Mouse (Mus musculus) intestine, embryonic 15.5 days (tissue): ENCODE measurements around the gene Alox12b. TPM values are rescaled to one million over a fixed set of nuclear protein-coding genes. Genes with fewer than 3 reads are reported as not detected.

Experiments used
- ATAC-seq: fragments of 200-750 bp; cut with Nextera tagmentation; 2 replicates; pipeline ENCODE4 v1.8.0; 2017; ENCODE audit warnings: moderate TSS enrichment, moderate library complexity
- H3K27ac ChIP-seq: fragments of 300-500 bp; sonication (generic); 2 replicates; pipeline ENCODE4 v1.5.1; 2015; ENCODE audit warnings: mild to moderate bottlenecking, inconsistent platforms
- H3K27me3 ChIP-seq: fragments of 300-500 bp; sonication (generic); replicated peaks from 2 replicates; pipeline ENCODE4 v1.6.1; 2015; ENCODE audit warnings: inconsistent platforms
- H3K36me3 ChIP-seq: fragments of 300-500 bp; sonication (generic); 2 replicates; pipeline ENCODE4 v1.6.1; 2015; ENCODE audit warnings: inconsistent platforms
- H3K4me1 ChIP-seq: fragments of 300-500 bp; sonication (generic); replicated peaks from 2 replicates; pipeline ENCODE4 v1.6.1; 2015; ENCODE audit warnings: inconsistent platforms
- H3K4me2 ChIP-seq: fragments of 300-500 bp; sonication (generic); replicated peaks from 2 replicates; pipeline ENCODE4 v1.6.1; 2015; ENCODE audit warnings: mild to moderate bottlenecking, inconsistent platforms
- H3K4me3 ChIP-seq: fragments of 300-500 bp; sonication (generic); replicated peaks from 2 replicates; pipeline ENCODE4 v1.5.1; 2015; ENCODE audit warnings: inconsistent platforms
- H3K9ac ChIP-seq: fragments of 300-500 bp; sonication (generic); 2 replicates; pipeline ENCODE4 v1.6.1; 2015; ENCODE audit warnings: inconsistent platforms
- H3K9me3 ChIP-seq: fragments of 300-500 bp; sonication (generic); 2 replicates; pipeline ENCODE4 v1.6.1; 2016; ENCODE audit warnings: inconsistent platforms
- WGBS: fragments of 180-500 bp; shearing (Covaris S2); methylation state at CpG from one replicate; pipeline ENCODE4 v1.1.7; 2015; 5-methylcytosine and 5-hydroxymethylcytosine counted together
- polyA plus RNA-seq: library from polyadenylated mRNA; unstranded; fragments of >200 nt; fragmentation: Nextera tagmentation; extraction: Ambion mirVana; gene quantifications from 2 replicates; pipeline ENCODE4 v1.2.1, GENCODE M21; 2015

The Alox12b gene
- polyA plus RNA-seq, 1 experiment from 2014 or later, result 0.35 TPM

GRCm38 (mm10) chr11:69118765-69119164, 38.0 kb upstream of the Alox12b start:
- H3K4me3 ChIP-seq, result peak overlapping the region; percentile 76
- H3K4me2 ChIP-seq, result peak overlapping the region; percentile 92
- H3K9me3 ChIP-seq, result no peaks in the 10 kb centered on the region
- H3K27ac ChIP-seq, result peak overlapping the region; percentile 72; the same call in 1 of the 2 replicates
- WGBS, result 0% methylated on average over 15 of the region's 15 CpGs
- no peaks in the 10 kb centered on the region for H3K36me3 ChIP-seq
- no peaks in the 10 kb centered on the region for H3K27me3 ChIP-seq
- peak overlapping the region; percentile 22; the same call in 1 of the 2 replicates for H3K9ac ChIP-seq
- ATAC-seq, result peak; percentile 29
- peaks cover 37% of the 10 kb centered on the region for H3K4me1 ChIP-seq

GRCm38 (mm10) chr11:69119446-69120155, 37.2 kb upstream of the Alox12b start:
- H3K9me3 ChIP-seq, result no peaks in the 10 kb centered on the region
- peak overlapping the region; percentile 26; the same call in 1 of the 2 replicates for H3K9ac ChIP-seq
- H3K27me3 ChIP-seq, result no peaks in the 10 kb centered on the region
- 49% methylated on average over 14 of the region's 14 CpGs for WGBS
- peaks cover 37% of the 10 kb centered on the region for H3K4me1 ChIP-seq
- H3K27ac ChIP-seq, result no peak overlapping the region
- H3K4me3 ChIP-seq, result peak overlapping the region; percentile 79
- H3K36me3 ChIP-seq, result no peaks in the 10 kb centered on the region
- no peak for ATAC-seq
- H3K4me2 ChIP-seq, result peak overlapping the region; percentile 92

DNA sequence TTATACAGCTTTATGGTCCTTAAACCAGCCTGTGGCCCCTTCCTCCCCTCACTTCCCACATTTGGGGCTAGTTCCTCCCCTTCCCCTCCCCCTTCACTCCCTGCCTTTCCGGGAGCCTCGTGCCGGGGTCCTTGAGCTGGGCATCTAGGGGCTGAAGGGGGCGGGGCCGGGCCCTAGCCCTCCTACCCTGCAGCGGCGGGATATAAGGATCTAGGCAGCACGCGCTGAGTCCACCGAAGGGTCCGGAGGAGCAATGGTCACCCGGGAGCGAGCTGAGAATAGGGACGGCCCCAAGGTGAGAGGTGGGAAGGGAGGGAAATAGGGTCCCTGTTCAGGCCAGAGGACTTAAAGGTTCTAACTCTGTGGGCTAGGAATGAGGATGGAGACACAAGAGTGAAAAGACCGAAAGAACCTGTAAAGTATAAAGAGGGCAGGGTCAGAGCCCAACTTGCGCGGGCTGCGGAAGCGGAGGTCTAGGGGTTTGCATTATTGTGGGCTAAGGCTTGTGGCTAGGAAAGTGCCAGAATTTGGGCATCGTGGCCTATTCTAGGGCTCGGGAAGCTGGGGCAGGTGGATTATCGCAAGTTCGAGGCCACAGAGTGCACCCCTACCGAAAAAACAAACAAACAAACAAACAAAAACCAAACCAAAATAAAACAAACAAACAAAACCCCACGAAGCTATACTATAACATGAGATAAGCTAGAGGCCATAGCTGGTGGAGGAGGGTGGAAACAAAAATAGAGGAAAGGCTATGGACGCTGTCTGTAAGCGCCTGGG, 36.4 kb upstream of the Alox12b start, which contains the start of gene Hes7:
Gene Hes7 (plus strand): TSS at position 184 of the 780 bp plus-strand sequence.
- 3% methylated on average over 27 of the region's 27 CpGs for WGBS
- Histone ChIP-seq H3K4me1 (peaks cover 37% of the 10 kb centered on the region), H3K9ac (peak within 1 kb of the TSS; percentile 78), H3K27ac (peak within 1 kb of the TSS; percentile 93; the same call in 1 of the 2 replicates), H3K36me3 (no peaks in the 10 kb centered on the region), H3K4me2 (peak within 1 kb of the TSS; percentile 92), H3K27me3 (no peaks in the 10 kb centered on the region), H3K9me3 (no peaks in the 10 kb centered on the region), H3K4me3 (peak within 1 kb of the TSS; percentile 79)
- no peak for ATAC-seq

DNA sequence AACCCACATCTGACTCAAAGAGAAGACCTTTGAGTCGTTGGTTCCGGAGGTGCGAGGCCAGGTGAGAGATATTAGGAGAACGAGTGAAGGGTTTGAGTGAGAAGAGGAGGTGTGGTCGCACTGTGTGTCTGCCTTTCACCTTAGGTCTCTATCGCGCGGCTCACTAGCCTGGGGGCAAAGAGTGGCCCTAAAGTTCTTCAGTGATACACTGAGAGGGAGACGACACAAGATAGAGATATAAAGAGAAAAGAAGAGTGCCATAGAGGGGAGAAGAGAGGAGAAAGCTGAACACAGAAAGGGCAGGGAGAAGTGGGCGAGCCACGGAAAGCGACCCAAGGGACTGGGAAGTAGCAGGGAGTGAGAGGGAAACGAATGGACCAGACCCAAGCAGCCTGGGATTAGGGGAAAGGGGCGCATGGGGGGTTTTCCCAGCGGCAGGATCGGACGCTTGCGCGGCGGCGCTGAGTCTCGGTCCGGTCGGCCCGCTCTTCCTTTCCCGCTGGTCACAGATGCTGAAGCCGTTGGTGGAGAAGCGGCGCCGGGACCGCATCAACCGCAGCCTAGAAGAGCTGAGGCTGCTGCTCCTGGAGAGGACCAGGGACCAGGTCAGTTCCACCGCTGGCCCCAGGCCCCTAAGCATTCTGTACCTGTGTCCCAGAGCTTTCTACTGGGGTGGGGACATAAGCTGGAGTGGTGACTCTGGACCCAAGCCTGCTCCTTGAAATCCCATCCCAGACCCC, 35.6 kb upstream of the Alox12b start:
- H3K9me3 ChIP-seq, result no peaks in the 10 kb centered on the region
- WGBS, result under 1% methylated on average over 33 of the region's 33 CpGs
- ATAC-seq, result no peak
- peak overlapping the region; percentile 92 for H3K4me2 ChIP-seq
- H3K27ac ChIP-seq, result peak overlapping the region; percentile 93; the same call in 1 of the 2 replicates
- H3K27me3 ChIP-seq, result no peaks in the 10 kb centered on the region
- H3K36me3 ChIP-seq, result no peaks in the 10 kb centered on the region
- H3K4me3 ChIP-seq, result peak overlapping the region; percentile 79
- H3K9ac ChIP-seq, result peak overlapping the region; percentile 78
- peaks cover 40% of the 10 kb centered on the region for H3K4me1 ChIP-seq

DNA sequence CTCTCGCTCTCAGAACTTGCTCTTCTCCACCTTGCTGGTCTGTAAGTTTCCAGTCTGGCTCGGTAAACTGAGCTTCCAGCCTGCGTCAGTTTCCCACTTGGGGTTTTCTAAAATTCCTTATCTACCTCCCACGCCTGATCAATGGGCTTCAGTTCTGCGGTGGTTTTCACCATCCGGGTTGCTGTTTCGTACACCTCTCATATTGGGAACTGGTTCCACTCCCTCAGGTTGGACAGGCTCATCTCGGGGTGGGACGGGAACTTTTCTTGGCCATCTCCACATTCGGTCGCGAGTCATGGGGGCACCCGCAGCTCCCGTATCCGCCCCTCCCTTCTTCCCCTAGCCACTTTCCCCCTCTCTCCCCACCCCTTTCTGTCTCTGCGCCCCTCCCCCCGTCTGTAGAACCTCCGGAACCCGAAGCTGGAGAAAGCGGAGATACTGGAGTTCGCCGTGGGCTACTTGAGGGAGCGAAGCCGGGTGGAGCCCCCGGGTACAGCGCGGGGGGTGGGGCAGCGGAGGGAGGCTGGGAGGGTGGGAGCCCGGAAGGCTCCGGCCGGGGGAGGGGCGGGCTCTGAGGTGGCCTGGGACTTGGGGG, 35.0 kb upstream of the Alox12b start:
- under 1% methylated on average over 32 of the region's 32 CpGs for WGBS
- ATAC-seq, result no peak
- Histone ChIP-seq H3K27ac (peak overlapping the region; percentile 93), H3K4me3 (peak overlapping the region; percentile 79), H3K4me2 (peak overlapping the region; percentile 92), H3K9me3 (no peaks in the 10 kb centered on the region), H3K36me3 (no peaks in the 10 kb centered on the region), H3K4me1 (peaks cover 42% of the 10 kb centered on the region), H3K9ac (peak overlapping the region; percentile 78), H3K27me3 (no peaks in the 10 kb centered on the region)

DNA sequence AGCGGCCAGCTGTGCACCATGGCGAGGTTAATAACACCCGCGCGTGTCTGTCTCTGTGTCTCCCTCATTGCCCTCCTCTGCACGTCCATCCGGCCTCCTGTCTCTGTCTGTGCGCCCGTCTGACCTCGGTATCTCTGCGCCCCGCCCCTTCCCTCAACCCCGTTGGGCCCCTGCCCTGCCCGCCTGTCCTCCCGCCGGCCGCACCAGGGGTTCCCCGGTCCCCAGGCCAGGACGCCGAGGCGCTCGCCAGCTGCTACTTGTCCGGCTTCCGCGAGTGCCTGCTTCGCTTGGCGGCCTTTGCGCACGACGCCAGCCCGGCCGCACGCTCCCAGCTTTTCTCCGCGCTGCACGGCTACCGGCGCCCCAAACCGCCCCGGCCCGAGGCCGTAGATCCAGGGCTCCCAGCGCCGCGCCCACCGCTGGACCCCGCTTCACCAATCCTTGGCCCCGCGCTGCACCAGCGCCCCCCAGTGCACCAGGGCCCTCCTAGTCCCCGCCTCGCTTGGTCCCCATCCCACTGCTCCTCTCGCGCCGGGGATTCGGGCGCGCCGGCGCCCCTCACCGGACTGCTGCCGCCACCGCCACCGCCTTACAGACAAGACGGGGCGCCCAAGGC, 34.3 kb upstream of the Alox12b start, which contains the start of gene 9130213A22Rik:
Gene 9130213A22Rik (minus strand): TSS at position 254 of the 616 bp plus-strand sequence.
- H3K9ac ChIP-seq, result peak within 1 kb of the TSS; percentile 78
- under 1% methylated on average over 66 of the region's 66 CpGs for WGBS
- peak; percentile 64 for ATAC-seq
- H3K4me1 ChIP-seq, result peaks cover 38% of the 10 kb centered on the region
- no peaks in the 10 kb centered on the region for H3K9me3 ChIP-seq
- H3K36me3 ChIP-seq, result no peaks in the 10 kb centered on the region
- H3K27me3 ChIP-seq, result no peaks in the 10 kb centered on the region
- peak within 1 kb of the TSS; percentile 93 for H3K27ac ChIP-seq
- H3K4me3 ChIP-seq, result peak within 1 kb of the TSS; percentile 79
- H3K4me2 ChIP-seq, result peak within 1 kb of the TSS; percentile 92

DNA sequence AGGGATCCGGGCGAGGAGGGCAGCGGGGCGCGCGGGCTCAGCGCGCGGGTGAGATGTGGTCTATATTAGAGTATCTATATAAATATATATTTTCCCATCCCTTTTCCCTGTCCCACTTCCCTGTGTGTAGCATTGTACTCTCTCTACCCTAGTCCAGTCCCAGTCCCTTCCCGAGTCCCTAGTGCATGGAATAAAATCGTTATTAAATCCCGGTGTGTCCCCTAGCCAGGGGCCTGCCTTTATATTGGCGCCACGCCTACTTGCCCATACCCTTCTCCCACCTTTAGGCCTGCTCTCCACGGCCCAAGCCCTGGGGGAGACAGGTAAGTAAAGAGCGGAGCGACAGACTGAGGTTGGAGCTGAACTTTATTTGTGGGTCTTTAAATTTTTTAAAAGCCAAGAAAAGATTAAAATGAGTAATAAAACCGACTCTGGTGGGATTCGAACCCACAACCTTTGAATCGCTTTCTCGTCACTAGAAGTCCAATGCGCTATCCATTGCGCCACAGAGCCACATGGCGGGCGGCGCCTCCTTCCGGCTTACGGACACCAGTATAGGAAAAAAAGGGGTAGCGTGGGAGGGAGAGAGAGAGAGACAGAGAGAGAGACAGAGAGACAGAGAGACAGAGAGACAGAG, 33.6 kb upstream of the Alox12b start:
- H3K27ac ChIP-seq, result peak overlapping the region; percentile 93
- no peaks in the 10 kb centered on the region for H3K9me3 ChIP-seq
- peak overlapping the region; percentile 78 for H3K9ac ChIP-seq
- H3K27me3 ChIP-seq, result no peaks in the 10 kb centered on the region
- WGBS, result under 1% methylated on average over 29 of the region's 29 CpGs
- peak overlapping the region; percentile 79 for H3K4me3 ChIP-seq
- H3K4me1 ChIP-seq, result peaks cover 36% of the 10 kb centered on the region
- peak overlapping the region; percentile 92 for H3K4me2 ChIP-seq
- no peaks in the 10 kb centered on the region for H3K36me3 ChIP-seq
- ATAC-seq, result peak; percentile 3

DNA sequence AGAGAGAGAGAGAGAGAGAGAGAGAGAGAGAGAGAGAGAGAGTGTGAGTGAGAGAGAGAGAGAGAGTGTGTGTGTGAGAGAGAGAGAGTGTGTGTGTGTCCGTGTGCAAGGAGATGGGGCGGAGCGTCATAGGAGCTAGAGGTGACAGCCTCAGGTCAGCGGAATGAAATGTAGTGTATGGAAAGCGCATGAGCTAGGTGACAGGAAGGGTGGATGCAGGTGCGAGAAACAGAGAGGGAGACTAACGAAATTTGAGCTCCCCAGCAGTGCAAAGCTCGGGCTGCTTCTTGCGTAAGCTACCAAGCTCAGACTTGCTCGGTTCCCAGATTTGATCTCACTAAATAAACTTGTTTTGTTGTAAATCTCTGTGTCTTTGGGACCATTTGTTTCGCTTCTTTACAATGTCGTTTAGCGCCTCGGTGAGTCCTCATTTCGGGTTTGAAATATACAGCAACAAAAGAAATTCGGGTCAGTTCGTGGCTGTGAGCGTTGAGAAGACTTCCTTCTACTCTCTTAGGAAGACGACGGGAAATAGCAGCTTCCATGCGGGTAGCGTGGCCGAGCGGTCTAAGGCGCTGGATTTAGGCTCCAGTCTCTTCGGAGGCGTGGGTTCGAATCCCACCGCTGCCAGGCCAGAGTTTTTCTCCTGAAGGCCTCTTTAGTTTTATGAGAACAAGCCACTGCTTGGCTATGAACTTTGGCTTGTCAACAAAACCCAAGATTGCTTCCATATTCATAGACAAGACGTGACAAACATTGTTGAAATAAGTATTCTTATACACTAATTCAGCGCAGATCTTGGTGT, 32.9 kb upstream of the Alox12b start:
- Histone ChIP-seq H3K27ac (peak overlapping the region; percentile 69), H3K9ac (peak overlapping the region; percentile 52), H3K9me3 (no peaks in the 10 kb centered on the region), H3K4me1 (peaks cover 35% of the 10 kb centered on the region), H3K36me3 (no peaks in the 10 kb centered on the region), H3K4me2 (peak overlapping the region; percentile 92), H3K27me3 (no peaks in the 10 kb centered on the region), H3K4me3 (peak overlapping the region; percentile 79)
- WGBS, result under 1% methylated on average over 31 of the region's 31 CpGs
- ATAC-seq, result peak; percentile 67

DNA sequence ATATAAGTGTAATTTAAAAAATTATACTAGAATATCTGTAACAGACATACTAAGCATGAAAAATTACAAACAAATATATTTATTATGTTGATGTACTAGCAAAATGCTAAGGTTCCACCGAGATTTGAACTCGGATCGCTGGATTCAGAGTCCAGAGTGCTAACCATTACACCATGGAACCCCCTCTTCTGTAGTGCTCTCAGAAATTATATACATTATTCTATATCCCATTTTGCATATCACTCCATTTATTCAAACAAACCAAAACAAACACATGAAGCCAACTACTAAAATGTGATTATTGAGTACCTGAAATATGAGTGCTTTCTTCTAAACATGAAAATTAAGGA, 32.3 kb upstream of the Alox12b start:
- H3K4me3 ChIP-seq, result no peak overlapping the region
- ATAC-seq, result peak; percentile 50

GRCm38 (mm10) chr11:69125041-69125851, 31.5 kb upstream of the Alox12b start:
- Histone ChIP-seq H3K9me3 (no peaks in the 10 kb centered on the region), H3K4me1 (peaks cover 22% of the 10 kb centered on the region), H3K4me2 (peak overlapping the region; percentile 87), H3K4me3 (peak overlapping the region; percentile 57), H3K36me3 (no peaks in the 10 kb centered on the region), H3K27ac (peak overlapping the region; percentile 70), H3K9ac (peak overlapping the region; percentile 50), H3K27me3 (no peaks in the 10 kb centered on the region)
- under 1% methylated on average over 24 of the region's 24 CpGs for WGBS
- ATAC-seq, result peak; percentile 53

More for the DNA sequence above, 32.3 kb upstream of the Alox12b start:
- no peak overlapping the region for H3K27ac ChIP-seq
- WGBS, result under 1% methylated on average over 3 of the region's 3 CpGs
- no peak overlapping the region for H3K4me2 ChIP-seq
- no peaks in the 10 kb centered on the region for H3K9me3 ChIP-seq
- H3K27me3 ChIP-seq, result no peaks in the 10 kb centered on the region
- H3K4me1 ChIP-seq, result peaks cover 29% of the 10 kb centered on the region
- no peak overlapping the region for H3K9ac ChIP-seq
- no peaks in the 10 kb centered on the region for H3K36me3 ChIP-seq
